Mouse (Mus musculus) MEL (cell line): ENCODE results near the gene Ubap1l. TPM values are rescaled to one million over a fixed set of nuclear protein-coding genes. Genes with fewer than 3 reads are reported as not detected.
A peak's percentile ranks its signal among the peaks of the same experiment; 100 is the strongest.

Experiments used
- DNase-seq: peaks from one replicate; pipeline ENCODE4 v3.0.0; 2011; ENCODE audit warnings: low read depth, low spot score
- H3K27ac ChIP-seq: 2 replicates; pipeline ENCODE4 v1.5.1; 2012; ENCODE audit warnings: low read depth, mild to moderate bottlenecking, control low read depth, low read length, moderate library complexity; ENCODE audit not compliant: control insufficient read depth
- H3K27me3 ChIP-seq, 2 experiments: fragments of 150-350 bp in 1 of 2; sonication (generic) in 1 of 2; 2 replicates each; pipeline ENCODE4 v1.6.1; 2012; ENCODE audit warnings: low read length in 2 of 2, mild to moderate bottlenecking in 2 of 2, improper control_type of control experiment in 1 of 2, moderate library complexity in 1 of 2; ENCODE audit not compliant: insufficient read depth in 2 of 2, control insufficient read depth in 1 of 2
- H3K36me3 ChIP-seq, 2 experiments: 2 replicates each; pipeline ENCODE4 v1.6.1; 2012 to 2014; ENCODE audit warnings: low read length in 2 of 2, improper control_type of control experiment in 1 of 2, inconsistent platforms in 1 of 2, mild to moderate bottlenecking in 1 of 2; ENCODE audit not compliant: insufficient read depth in 2 of 2, control insufficient read depth in 1 of 2
- H3K4me1 ChIP-seq, 2 experiments: fragments of 150-350 bp in 1 of 2; sonication (generic) in 1 of 2; 2 replicates each; pipeline ENCODE4 v1.6.1; 2012; ENCODE audit warnings: low read length in 2 of 2, improper control_type of control experiment in 1 of 2, mild to moderate bottlenecking in 1 of 2; ENCODE audit not compliant: insufficient read depth in 2 of 2, control insufficient read depth in 1 of 2
- H3K4me3 ChIP-seq, 2 experiments: fragments of 150-350 bp in 1 of 2; sonication (generic) in 1 of 2; 2 replicates each; pipeline ENCODE4 v1.5.1; 2012; ENCODE audit warnings: low read depth in 2 of 2, low read length in 2 of 2, mild to moderate bottlenecking in 2 of 2, moderate library complexity in 2 of 2, control low read depth in 1 of 2, improper control_type of control experiment in 1 of 2; ENCODE audit not compliant: control insufficient read depth in 1 of 2, insufficient read depth in 1 of 2
- H3K79me2 ChIP-seq: 2 replicates; pipeline ENCODE4 v1.6.1; 2012; ENCODE audit warnings: mild to moderate bottlenecking, low read length, moderate library complexity; ENCODE audit not compliant: control insufficient read depth, poor library complexity, insufficient read depth
- H3K9ac ChIP-seq: 2 replicates; pipeline ENCODE4 v1.6.1; 2012; ENCODE audit warnings: low read depth, mild to moderate bottlenecking, control low read depth, low read length, moderate library complexity; ENCODE audit not compliant: control insufficient read depth, poor library complexity, severe bottlenecking
- H3K9me3 ChIP-seq: fragments of 150-350 bp; sonication (generic); replicated peaks from 2 replicates; pipeline ENCODE4 v1.6.1; 2012; ENCODE audit warnings: mild to moderate bottlenecking, low read length, improper control_type of control experiment, moderate library complexity; ENCODE audit not compliant: insufficient read depth
- BHLHE40 ChIP-seq: IDR thresholded peaks from 2 replicates; pipeline ENCODE4 v1.6.1; 2012; ENCODE audit warnings: low read depth, mild to moderate bottlenecking, inconsistent platforms, low read length, improper control_type of control experiment, borderline replicate concordance
- CHD1 ChIP-seq: IDR thresholded peaks from 2 replicates; pipeline ENCODE4 v1.6.1; 2012; ENCODE audit warnings: low read depth, mild to moderate bottlenecking, inconsistent platforms, low read length, improper control_type of control experiment
- EP300 ChIP-seq, 2 experiments: IDR thresholded peaks; 2 replicates each; pipeline ENCODE4 v1.6.1; 2011; ENCODE audit warnings: improper control_type of control experiment in 2 of 2, low read length in 2 of 2, low read depth in 1 of 2, mild to moderate bottlenecking in 1 of 2
- ETS1 ChIP-seq: IDR thresholded peaks from 2 replicates; pipeline ENCODE4 v1.6.1; 2012; ENCODE audit warnings: low read depth, mild to moderate bottlenecking, inconsistent platforms, low read length, improper control_type of control experiment, moderate library complexity
- GATA1 ChIP-seq: IDR thresholded peaks from 2 replicates; pipeline ENCODE4 v1.6.1; 2011; ENCODE audit warnings: low read depth, low read length, improper control_type of control experiment
- HCFC1 ChIP-seq: IDR thresholded peaks from 2 replicates; pipeline ENCODE4 v1.6.1; 2012; ENCODE audit warnings: low read depth, mild to moderate bottlenecking, inconsistent platforms, low read length, improper control_type of control experiment, moderate library complexity
- JUND ChIP-seq: IDR thresholded peaks from 2 replicates; pipeline ENCODE4 v1.6.1; 2011; ENCODE audit warnings: low read depth, mild to moderate bottlenecking, improper control_type of control experiment, low read length
- MAX ChIP-seq: IDR thresholded peaks from 2 replicates; pipeline ENCODE4 v1.6.1; 2011; ENCODE audit warnings: low read length, improper control_type of control experiment
- MAZ ChIP-seq: IDR thresholded peaks from 2 replicates; pipeline ENCODE4 v1.6.1; 2012; ENCODE audit warnings: low read depth, mild to moderate bottlenecking, inconsistent platforms, low read length, improper control_type of control experiment
- MEF2A ChIP-seq: IDR thresholded peaks from 2 replicates; pipeline ENCODE4 v1.6.1; 2014; ENCODE audit warnings: low read depth, mild to moderate bottlenecking, inconsistent platforms, low read length, improper control_type of control experiment; ENCODE audit not compliant: poor library complexity, insufficient replicate concordance, severe bottlenecking; ENCODE audit errors: extremely low read depth
- MXI1 ChIP-seq: IDR thresholded peaks from 2 replicates; pipeline ENCODE4 v1.6.1; 2011; ENCODE audit warnings: mild to moderate bottlenecking, low read depth, low read length, improper control_type of control experiment
- NELFE ChIP-seq: IDR thresholded peaks from 2 replicates; pipeline ENCODE4 v1.6.1; 2011; ENCODE audit warnings: low read depth, low read length, improper control_type of control experiment
- NRF1 ChIP-seq: IDR thresholded peaks from 2 replicates; pipeline ENCODE4 v1.6.1; 2014; ENCODE audit warnings: low read depth, mild to moderate bottlenecking, inconsistent platforms, low read length, improper control_type of control experiment, moderate library complexity; ENCODE audit not compliant: poor library complexity, insufficient read depth, severe bottlenecking
- POLR2A ChIP-seq, 2 experiments: IDR thresholded peaks; 2 replicates each; pipeline ENCODE4 v1.6.1; 2011 to 2012; ENCODE audit warnings: low read length in 2 of 2, mild to moderate bottlenecking in 2 of 2, control low read depth in 1 of 2, improper control_type of control experiment in 1 of 2, low read depth in 1 of 2, moderate library complexity in 1 of 2; ENCODE audit not compliant: control insufficient read depth in 1 of 2, insufficient read depth in 1 of 2, poor library complexity in 1 of 2
- POLR2AphosphoS2 ChIP-seq: IDR thresholded peaks from 2 replicates; pipeline ENCODE4 v1.6.1; 2011; ENCODE audit warnings: low read length, improper control_type of control experiment
- POLR2AphosphoS5 ChIP-seq: IDR thresholded peaks from 2 replicates; pipeline ENCODE4 v1.6.1; 2012; ENCODE audit warnings: low read depth, borderline replicate concordance, mild to moderate bottlenecking, inconsistent platforms, low read length, moderate library complexity, mixed read lengths
- RCOR1 ChIP-seq: IDR thresholded peaks from 2 replicates; pipeline ENCODE4 v1.6.1; 2012; ENCODE audit warnings: low read depth, mild to moderate bottlenecking, inconsistent platforms, low read length, improper control_type of control experiment
- SIN3A ChIP-seq: IDR thresholded peaks from 2 replicates; pipeline ENCODE4 v1.6.1; 2012; ENCODE audit warnings: low read length, improper control_type of control experiment, inconsistent platforms
- SMC3 ChIP-seq: IDR thresholded peaks from 2 replicates; pipeline ENCODE4 v1.6.1; 2011; ENCODE audit warnings: low read depth, low read length, improper control_type of control experiment
- TAL1 ChIP-seq: IDR thresholded peaks from 2 replicates; pipeline ENCODE4 v1.6.1; 2012; ENCODE audit warnings: mild to moderate bottlenecking, inconsistent platforms, low read length, moderate library complexity, mixed read lengths
- TBP ChIP-seq: IDR thresholded peaks from 2 replicates; pipeline ENCODE4 v1.8.0; 2011; ENCODE audit warnings: low read depth, low read length, improper control_type of control experiment
- UBTF ChIP-seq: IDR thresholded peaks from 2 replicates; pipeline ENCODE4 v1.6.1; 2012; ENCODE audit warnings: low read depth, mild to moderate bottlenecking, inconsistent platforms, low read length, improper control_type of control experiment, moderate library complexity, borderline replicate concordance; ENCODE audit not compliant: insufficient read depth
- USF1 ChIP-seq: IDR thresholded peaks from 2 replicates; pipeline ENCODE4 v1.6.1; 2014; ENCODE audit warnings: low read depth, mild to moderate bottlenecking, inconsistent platforms, low read length, improper control_type of control experiment, moderate library complexity
- ZC3H11A ChIP-seq: IDR thresholded peaks from 2 replicates; pipeline ENCODE4 v1.6.1; 2012; ENCODE audit warnings: low read depth, mild to moderate bottlenecking, inconsistent platforms, low read length, improper control_type of control experiment
- ZKSCAN1 ChIP-seq: IDR thresholded peaks from 2 replicates; pipeline ENCODE4 v1.6.1; 2012; ENCODE audit warnings: low read depth, mild to moderate bottlenecking, inconsistent platforms, low read length, improper control_type of control experiment, moderate library complexity
- ZNF384 ChIP-seq: IDR thresholded peaks from 2 replicates; pipeline ENCODE4 v1.6.1; 2012; ENCODE audit warnings: low read depth, mild to moderate bottlenecking, inconsistent platforms, low read length, improper control_type of control experiment
- polyA plus RNA-seq, 2 experiments: library from polyadenylated mRNA; stranded (reverse) in 1 of 2; unstranded in 1 of 2; fragments of >175 nt in 1 of 2; fragments of >200 nt in 1 of 2; gene quantifications; 2 replicates each; pipeline versions ENCODE4 v1.2.1 to v1.2.4; 2012; ENCODE audit warnings: low replicate concordance in 2 of 2, low read depth in 1 of 2; ENCODE audit not compliant: insufficient read length in 2 of 2, insufficient read depth in 1 of 2, missing spikeins in 1 of 2
- total RNA-seq: library from RNA; depleted of rRNA; stranded (reverse); fragments of 300-350 nt; gene quantifications from 2 replicates; pipeline ENCODE4 v1.2.3, GENCODE M21; 2012

Ubap1l gene
- total and polyA plus RNA-seq, 3 experiments = 0.08 TPM; not detected in 2

- no peak overlapping the region for H3K4me3 ChIP-seq
- H3K4me1 ChIP-seq = no peaks in the 10 kb centered on the region
- no peak overlapping the region for H3K9ac ChIP-seq
- no peaks in the 10 kb centered on the region for H3K27me3 ChIP-seq
- no peak for DNase-seq
- TF ChIP-seq POLR2A (IDR thresholded peaks at IDR 0.05; ENCODE audit: control insufficient read depth in 1 of 2, insufficient read depth in 1 of 2, low read depth in 1 of 2, low read length in 2 of 2, poor library complexity in 1 of 2) (no peak), GATA1 (no peak), MAZ (no peak), CHD1 (no peak), NELFE (no peak), ETS1 (no peak), NRF1 (no peak), SIN3A (no peak), ZNF384 (no peak)
- H3K36me3 ChIP-seq = peaks cover 0 to 5% of the 10 kb centered on the region in 2 experiments; a peak in 3 of 4 replicates
- H3K79me2 ChIP-seq = peaks cover 10% of the 10 kb centered on the region
- H3K27ac ChIP-seq = no peak overlapping the region
- no peaks in the 10 kb centered on the region for H3K9me3 ChIP-seq
Observed at GRCm38 (mm10) chr9:65356971-65357370, 3.9 kb upstream of the Ubap1l start.

GRCm38 (mm10) chr9:65358956-65359480, 1.8 kb upstream of the Ubap1l start:
- H3K9ac ChIP-seq = no peak overlapping the region
- H3K27ac ChIP-seq = no peak overlapping the region

GRCm38 (mm10) chr9:65363684-65364083, 2.8 kb downstream of the Ubap1l start:
- H3K36me3 ChIP-seq = 0 out of 4 replicates have a peak, but pooled peaks cover 0 to 2% of the 10 kb centered on the region in 2 experiments
- no peaks in the 10 kb centered on the region for H3K9me3 ChIP-seq
- no peak overlapping the region for H3K4me3 ChIP-seq
- H3K4me1 ChIP-seq = no peaks in the 10 kb centered on the region
- no peaks in the 10 kb centered on the region for H3K27me3 ChIP-seq
- TF ChIP-seq BHLHE40 (no peak), POLR2AphosphoS2 (no peak), MAX (no peak), SMC3 (no peak), JUND (no peak), HCFC1 (no peak), MEF2A (no peak), POLR2AphosphoS5 (no peak), EP300 (IDR thresholded peaks at IDR 0.05; ENCODE audit: low read depth in 1 of 2, low read length in 2 of 2) (no peak), ZKSCAN1 (no peak), MXI1 (no peak), UBTF (no peak), CHD1 (no peak), SIN3A (no peak), ZC3H11A (no peak), RCOR1 (no peak), USF1 (no peak)
- TF ChIP-seq, all 39 proteins: peak for 0
- no peaks in the 10 kb centered on the region for H3K79me2 ChIP-seq
- DNase-seq = no peak
- H3K9ac ChIP-seq = no peak overlapping the region
- no peak overlapping the region for H3K27ac ChIP-seq

More at GRCm38 (mm10) chr9:65358956-65359480, 1.8 kb upstream of the Ubap1l start:
- TF ChIP-seq TAL1 (peak; percentile 61), SMC3 (no peak), TBP (no peak)
- Histone ChIP-seq H3K4me3 (no peak overlapping the region), H3K9me3 (no peaks in the 10 kb centered on the region), H3K36me3 (peaks cover 0 to 5% of the 10 kb centered on the region in 2 experiments; a peak in 2 of 4 replicates), H3K4me1 (no peaks in the 10 kb centered on the region), H3K27me3 (no peaks in the 10 kb centered on the region), H3K79me2 (0 out of 2 replicates have a peak, but pooled peaks cover under 1% of the 10 kb centered on the region)
- DNase-seq = peak; percentile 16
